Mouse (Mus musculus) ES-E14 (cell line): ENCODE data around the gene Zxdc. TPM values are rescaled to one million over a fixed set of nuclear protein-coding genes. Genes with fewer than 3 reads are reported as not detected.

Experiments
- DNase-seq: peaks from one replicate; pipeline ENCODE4 v3.0.0-alpha.2; 2013; ENCODE audit warnings: low read depth, low spot score
- H3K27ac ChIP-seq: 2 replicates; pipeline ENCODE4 v1.5.1; 2012; ENCODE audit warnings: low read depth, mild to moderate bottlenecking, low read length, moderate library complexity, mixed read lengths; ENCODE audit not compliant: poor library complexity, insufficient read depth, severe bottlenecking
- H3K36me3 ChIP-seq: 2 replicates; pipeline ENCODE4 v1.6.1; 2012; ENCODE audit warnings: mild to moderate bottlenecking, low read length, moderate library complexity, mixed read lengths; ENCODE audit not compliant: control insufficient read depth, poor library complexity, insufficient read depth, severe bottlenecking
- H3K4me1 ChIP-seq, 2 experiments: fragments of 150-350 bp in 1 of 2; sonication (generic) in 1 of 2; 2 replicates each; pipeline ENCODE4 v1.6.1; 2012; ENCODE audit warnings: low read length in 2 of 2, mild to moderate bottlenecking in 1 of 2, mixed read lengths in 1 of 2; ENCODE audit not compliant: control insufficient read depth in 2 of 2, insufficient read depth in 2 of 2, poor library complexity in 1 of 2
- H3K4me3 ChIP-seq, 2 experiments: fragments of 150-350 bp in 1 of 2; sonication (generic) in 1 of 2; 2 replicates each; pipeline ENCODE4 v1.5.1; 2012; ENCODE audit warnings: low read length in 2 of 2, low read depth in 1 of 2, mild to moderate bottlenecking in 1 of 2, mixed read lengths in 1 of 2; ENCODE audit not compliant: insufficient read depth in 1 of 2, poor library complexity in 1 of 2, severe bottlenecking in 1 of 2
- H3K9ac ChIP-seq: 2 replicates; pipeline ENCODE4 v1.6.1; 2012; ENCODE audit warnings: low read depth, mild to moderate bottlenecking, low read length, mixed read lengths; ENCODE audit not compliant: poor library complexity, insufficient read depth, severe bottlenecking
- H3K9me3 ChIP-seq: fragments of 150-350 bp; sonication (generic); 2 replicates; pipeline ENCODE4 v1.6.1; 2012; ENCODE audit warnings: low read depth, mild to moderate bottlenecking, low read length; ENCODE audit not compliant: control insufficient read depth, insufficient read depth
- CHD2 ChIP-seq: IDR thresholded peaks from 2 replicates; pipeline ENCODE4 v1.6.1; 2014; ENCODE audit warnings: mild to moderate bottlenecking, low read depth, low read length, inconsistent platforms
- HCFC1 ChIP-seq: IDR thresholded peaks from 2 replicates; pipeline ENCODE4 v1.6.1; 2012; ENCODE audit warnings: low read length, inconsistent platforms, borderline replicate concordance; ENCODE audit not compliant: insufficient read depth
- MAFK ChIP-seq: IDR thresholded peaks from 2 replicates; pipeline ENCODE4 v1.6.1; 2014; ENCODE audit warnings: mild to moderate bottlenecking, low read depth, low read length, inconsistent platforms; ENCODE audit not compliant: insufficient read depth
- ZC3H11A ChIP-seq: IDR thresholded peaks from 2 replicates; pipeline ENCODE4 v1.6.1; 2012; ENCODE audit warnings: low read depth, mild to moderate bottlenecking, inconsistent platforms, low read length, borderline replicate concordance
- ZNF384 ChIP-seq: IDR thresholded peaks from 2 replicates; pipeline ENCODE4 v1.6.1; 2012; ENCODE audit warnings: low read depth, low read length, inconsistent platforms
- in situ Hi-C, 2 experiments: fragments of 600-800 bp; cut with MboI; formaldehyde crosslinking; loops; one replicate each; pipeline ENCODE4 v1.15.1; 2025; ENCODE audit warnings: low sequenced_read_pairs in 2 of 2, inconsistent platforms in 1 of 2; ENCODE audit not compliant: unreplicated experiment in 2 of 2
- total RNA-seq: library from RNA; depleted of rRNA; stranded (reverse); fragments of 300-350 nt; gene quantifications from 2 replicates; pipeline ENCODE4 v1.2.3, GENCODE M21; 2012

Zxdc gene
- total RNA-seq, 1 experiment: 12.0 TPM

GRCm38 (mm10) chr6:90363301-90363700, 6.0 kb upstream of the Zxdc start:
- no peaks in the 10 kb centered on the region for H3K9me3 ChIP-seq
- DNase-seq: no peak
- no peak overlapping the region for H3K27ac ChIP-seq
- peaks cover 2 to 7% of the 10 kb centered on the region in 2 experiments; a peak in 2 of 4 replicates for H3K4me1 ChIP-seq
- H3K4me3 ChIP-seq: no peak overlapping the region
- H3K36me3 ChIP-seq: no peaks in the 10 kb centered on the region
- no peak for TF ChIP-seq CHD2
- TF ChIP-seq MAFK: no peak
- TF ChIP-seq ZC3H11A: no peak
- TF ChIP-seq ZNF384: no peak
- no peak overlapping the region for H3K9ac ChIP-seq
- in situ Hi-C loops: no loop called here

- Histone ChIP-seq H3K9ac (peak overlapping the region; percentile 86), H3K27ac (no peak overlapping the region), H3K4me3 (peak overlapping the region; percentile 70 to 91), H3K9me3 (no peaks in the 10 kb centered on the region), H3K36me3 (peaks cover 11% of the 10 kb centered on the region), H3K4me1 (peaks cover 3 to 9% of the 10 kb centered on the region in 2 experiments; a peak in 3 of 4 replicates)
- in situ Hi-C loops: no loop called here
- peak; percentile 22 for DNase-seq
- no peak for TF ChIP-seq ZNF384
- no peak for TF ChIP-seq HCFC1
- no peak for TF ChIP-seq CHD2
- no peak for TF ChIP-seq MAFK
- no peak for TF ChIP-seq ZC3H11A
These were observed 647 bp downstream of the Zxdc start for GRCm38 (mm10) chr6:90369725-90370553.

GRCm38 (mm10) chr6:90374647-90375046, 5.4 kb downstream of the Zxdc start:
- peaks cover 0 to 3% of the 10 kb centered on the region in 2 experiments; a peak in 2 of 4 replicates for H3K4me1 ChIP-seq
- H3K9me3 ChIP-seq: no peaks in the 10 kb centered on the region
- DNase-seq: no peak
- no peak for TF ChIP-seq CHD2
- no peak for TF ChIP-seq ZC3H11A
- TF ChIP-seq ZNF384: no peak
- TF ChIP-seq HCFC1: no peak
- TF ChIP-seq MAFK: no peak
- H3K27ac ChIP-seq: no peak overlapping the region
- H3K36me3 ChIP-seq: peaks cover 24% of the 10 kb centered on the region
- in situ Hi-C loops: no loop called here
- no peak overlapping the region for H3K9ac ChIP-seq
- no peak overlapping the region for H3K4me3 ChIP-seq

GRCm38 (mm10) chr6:90377708-90378107, 8.4 kb downstream of the Zxdc start:
- peaks cover 30% of the 10 kb centered on the region for H3K36me3 ChIP-seq
- TF ChIP-seq CHD2 (no peak), ZC3H11A (no peak), ZNF384 (no peak), HCFC1 (no peak), MAFK (no peak)
- no peaks in the 10 kb centered on the region for H3K9me3 ChIP-seq
- DNase-seq: no peak
- H3K27ac ChIP-seq: no peak overlapping the region
- no peak overlapping the region for H3K4me3 ChIP-seq
- H3K4me1 ChIP-seq: no peaks in the 10 kb centered on the region
- in situ Hi-C loops: no loop called here
- H3K9ac ChIP-seq: no peak overlapping the region
